Mouse (Mus musculus): ENCODE results near the gene Flrt1.
"Not testable (repeated sequence)": the region's sequence is repeated elsewhere in the genome, so short reads cannot be mapped to it uniquely, and the experiment has no call there.

DNA sequence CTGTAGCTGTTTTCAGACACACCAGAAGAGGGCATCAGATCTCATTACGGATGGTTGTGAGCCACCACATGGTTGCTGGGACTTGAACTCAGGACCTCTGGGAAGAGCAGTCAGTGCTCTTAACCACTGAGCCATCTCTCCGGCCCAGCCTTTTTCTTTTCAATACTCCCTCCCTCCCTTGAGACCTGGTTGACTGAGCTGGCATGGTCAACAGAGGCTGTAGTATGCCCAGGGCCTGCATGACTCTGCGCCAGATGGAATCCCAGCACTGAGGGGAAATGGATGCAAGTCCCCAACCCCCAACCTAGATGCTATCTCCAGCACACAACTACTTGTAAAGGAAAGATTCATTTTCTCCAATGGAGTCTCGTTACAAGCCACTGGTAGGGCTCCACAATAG, 52.1 kb downstream of the Flrt1 start:
- not testable (repeated sequence) for TF ChIP-seq CTCF (IDR thresholded peaks at IDR 0.05; ENCODE audit: low read depth, low read length); POLR2A (IDR thresholded peaks at IDR 0.05; ENCODE audit: extremely low read depth, insufficient read depth, low read length)

Measured in liver, adult 2 months (tissue).